Mouse (Mus musculus) cortical plate, adult 2 months (tissue): ENCODE measurements around the gene Uvrag.

Experiments
- CTCF ChIP-seq: fragments of 200-500 bp; IDR thresholded peaks from 2 replicates; pipeline ENCODE4 v1.5.1; 2011; ENCODE audit warnings: mild to moderate bottlenecking, control low read depth, low read length; ENCODE audit not compliant: insufficient read depth; ENCODE audit errors: extremely low read depth
- POLR2A ChIP-seq: fragments of 200-500 bp; IDR thresholded peaks from 2 replicates; pipeline ENCODE4 v1.6.1; 2011; ENCODE audit warnings: mild to moderate bottlenecking, low read length, control low read depth; ENCODE audit not compliant: insufficient read depth; ENCODE audit errors: extremely low read depth

- no peak for TF ChIP-seq CTCF
- TF ChIP-seq POLR2A = no peak
Measured at GRCm38 (mm10) chr7:98904659-98905362, 236.1 kb downstream of the Uvrag start.
